11 mouse cellular contexts compared by ENCODE assay signal in the genomic region with DNA sequence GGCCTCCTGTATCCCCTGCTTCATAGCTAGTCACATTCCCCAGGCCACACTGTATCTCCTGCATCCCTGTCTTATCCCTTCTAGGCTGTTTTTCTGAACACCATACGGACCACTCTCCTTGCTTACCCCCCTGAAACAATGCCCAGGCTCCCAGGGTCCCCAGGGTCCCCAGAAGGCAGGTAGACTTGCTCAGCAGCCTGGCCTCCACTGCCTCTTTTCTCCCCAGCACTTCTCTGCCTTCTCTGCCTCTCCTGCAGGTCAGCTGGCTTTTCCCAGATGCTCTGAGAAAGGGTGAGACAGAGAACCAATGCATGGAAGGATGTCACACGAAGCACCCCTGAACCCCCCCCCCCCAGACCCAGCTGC. TPM values are rescaled to one million over a fixed set of nuclear protein-coding genes. Genes with fewer than 3 reads are reported as not detected.
DNase-seq lines count a peak whose midpoint lies in the region; ATAC-seq and TF ChIP-seq lines count a peak whose summit lies in the region.
"Had no signal": no experiment of that assay in that cellular context is flagged by ENCODE, and none has a peak within 500 bp of the region (broad histone marks: within the 10 kb centered on the region; RNA-seq: fewer than 3 reads in every experiment).

No protein-coding gene starts in this region.

- H3K9ac ChIP-seq in lung, embryonic 14.5 days = no peak overlapping the region
- peak overlapping the region; percentile 95 for H3K9ac ChIP-seq in hindbrain, embryonic 12.5 days
- peak overlapping the region; percentile 6; the same call in 1 of the 2 replicates for H3K9ac ChIP-seq in midbrain, embryonic 11.5 days (ENCODE audit: low read length)
- H3K9ac ChIP-seq: liver, embryonic 15.5 days had no signal

- TF ChIP-seq CTCF in lung, embryonic 14.5 days (IDR thresholded peaks at IDR 0.05; ENCODE audit: low read depth) = no peak
- TF ChIP-seq CTCF in lung, adult 2 months (IDR thresholded peaks at IDR 0.05; ENCODE audit: insufficient read depth, low read length) = no peak

- no peak overlapping the region for H3K27ac ChIP-seq in lung, embryonic 14.5 days (ENCODE audit: low read depth)
- H3K27ac ChIP-seq in hindbrain, embryonic 12.5 days = peak overlapping the region; percentile 98
- H3K27ac ChIP-seq in midbrain, embryonic 11.5 days (ENCODE audit: low read depth, low read length) = no peak overlapping the region
- H3K27ac ChIP-seq: kidney, postnatal 0 days; liver, embryonic 15.5 days had no signal

- H3K4me2 ChIP-seq in lung, embryonic 14.5 days = peak overlapping the region; percentile 95
- peak overlapping the region; percentile 67 for H3K4me2 ChIP-seq in hindbrain, embryonic 12.5 days (replicated peaks)
- peak overlapping the region; percentile 79 for H3K4me2 ChIP-seq in midbrain, embryonic 11.5 days
- H3K4me2 ChIP-seq: liver, embryonic 15.5 days had no signal

- H3K4me3 ChIP-seq in lung, embryonic 14.5 days (ENCODE audit: low read depth, low read length) = no peak overlapping the region
- peak overlapping the region; percentile 90 for H3K4me3 ChIP-seq in hindbrain, embryonic 12.5 days
- H3K4me3 ChIP-seq in midbrain, embryonic 11.5 days (ENCODE audit: low read depth, low read length) = peak overlapping the region; percentile 94; the same call in 1 of the 2 replicates
- no peak overlapping the region for H3K4me3 ChIP-seq in lung, adult 2 months (replicated peaks; ENCODE audit: extremely low read depth, low read depth, low read length)
- H3K4me3 ChIP-seq: liver, embryonic 15.5 days had no signal

- no peaks in the 10 kb centered on the region for H3K36me3 ChIP-seq in lung, embryonic 14.5 days (ENCODE audit: insufficient read depth)
- H3K36me3 ChIP-seq in hindbrain, embryonic 12.5 days = no peaks in the 10 kb centered on the region
- H3K36me3 ChIP-seq in midbrain, embryonic 11.5 days (ENCODE audit: control insufficient read depth, insufficient read depth, low read length) = no peaks in the 10 kb centered on the region
- H3K36me3 ChIP-seq: liver, embryonic 15.5 days had no signal

- no peak for ATAC-seq in lung, embryonic 14.5 days (ENCODE audit: insufficient read depth)
- ATAC-seq in hindbrain, embryonic 12.5 days (ENCODE audit: low FRiP score) = no peak
- no peak for ATAC-seq in midbrain, embryonic 11.5 days (ENCODE audit: low FRiP score)

- H3K4me1 ChIP-seq in lung, embryonic 14.5 days (ENCODE audit: insufficient read depth) = peaks cover under 1% of the 10 kb centered on the region; the same call in 1 of the 2 replicates
- peaks cover 59% of the 10 kb centered on the region for H3K4me1 ChIP-seq in hindbrain, embryonic 12.5 days
- peaks cover 15% of the 10 kb centered on the region for H3K4me1 ChIP-seq in midbrain, embryonic 11.5 days (ENCODE audit: control insufficient read depth, insufficient read depth, low read length)
- no peaks in the 10 kb centered on the region for H3K4me1 ChIP-seq in lung, adult 2 months (ENCODE audit: control insufficient read depth, insufficient read depth, low read length)
- H3K4me1 ChIP-seq: liver, embryonic 15.5 days had no signal

- H3K27me3 ChIP-seq in lung, embryonic 14.5 days (ENCODE audit: insufficient read depth, low read length) = peaks cover 58% of the 10 kb centered on the region
- H3K27me3 ChIP-seq in hindbrain, embryonic 12.5 days = peaks cover 9% of the 10 kb centered on the region; the same call in 1 of the 2 replicates
- H3K27me3 ChIP-seq in midbrain, embryonic 11.5 days (ENCODE audit: control insufficient read depth, insufficient read depth, low read length) = peaks cover 7% of the 10 kb centered on the region

- no peak for TF ChIP-seq POLR2A in lung, adult 2 months (IDR thresholded peaks at IDR 0.05; ENCODE audit: borderline replicate concordance, extremely low read depth, low read depth, low read length)

- no peak for DNase-seq in lung, embryonic 14.5 days
- DNase-seq in lung, adult 18-20 months = no peak
- DNase-seq in midbrain, embryonic 11.5 days (ENCODE audit: low spot score, missing footprints) = peak; percentile 87
- peak; percentile 46 for DNase-seq in thymus, postnatal 14 days
- no peak for DNase-seq in right cerebral cortex, adult 2 months (ENCODE audit: low spot score in 2 of 2)
- no peak for DNase-seq in heart, postnatal 25 days (ENCODE audit: low spot score)
- no peak for DNase-seq in lung, adult 2 months
- DNase-seq: gastrocnemius, postnatal 36 days had no signal

- H3K9me3 ChIP-seq in lung, embryonic 14.5 days (ENCODE audit: low read depth, low read length) = no peaks in the 10 kb centered on the region
- H3K9me3 ChIP-seq in hindbrain, embryonic 12.5 days (replicated peaks) = no peaks in the 10 kb centered on the region
- no peaks in the 10 kb centered on the region for H3K9me3 ChIP-seq in midbrain, embryonic 11.5 days (ENCODE audit: control insufficient read depth, low read length)
- H3K9me3 ChIP-seq: liver, embryonic 15.5 days had no signal

- 23% methylated on average over 2 of the region's 2 CpGs for WGBS in lung, embryonic 14.5 days
- WGBS in hindbrain, embryonic 12.5 days = 16% methylated on average over 2 of the region's 2 CpGs
- WGBS in midbrain, embryonic 11.5 days = 19% methylated on average over 2 of the region's 2 CpGs
- WGBS in lung, adult 2 months = 29% methylated on average over 2 of the region's 2 CpGs

- intact Hi-C loops in heart, postnatal 25 days (cut with DNase I) = no loop called here

RNA-seq across cellular contexts. Expression of a gene that starts 2.7 kb away (rescaled TPM):
- 4.0 and 4.4 TPM in 2 replicates for polyA plus RNA-seq in lung, embryonic 14.5 days (2014; fragmentation: Nextera tagmentation; extraction: Ambion mirVana)
- 25.9 and 37.1 TPM in 2 replicates for polyA plus RNA-seq in hindbrain, embryonic 12.5 days (2016; fragmentation: Nextera tagmentation; extraction: Ambion mirVana)
- 4.5 and 6.3 TPM in 2 replicates for polyA plus RNA-seq in midbrain, embryonic 11.5 days (2014; fragmentation: Nextera tagmentation; extraction: Ambion mirVana)
- 1 to 10 TPM; 1.1 to 1.6 TPM for total RNA-seq in heart, postnatal 25 days (2021)
- polyA plus RNA-seq in lung, adult 2 months (2012; rRNA removed) = 2.6 and 4.2 TPM in 2 replicates

Comparison
In these comparisons a context has a peak if more than half of its experiments do, and no peak if none do; other contexts are left out.
1. DNase-seq: peak in midbrain, embryonic 11.5 days (single experiment) and thymus, postnatal 14 days (single experiment); none in lung, embryonic 14.5 days (single experiment), lung, adult 18-20 months (0 of 2), right cerebral cortex, adult 2 months (0 of 2), heart, postnatal 25 days (single experiment) and lung, adult 2 months (single experiment).
2. H3K4me3 ChIP-seq: peak in hindbrain, embryonic 12.5 days (single experiment) and midbrain, embryonic 11.5 days (single experiment); none in lung, embryonic 14.5 days (single experiment) and lung, adult 2 months (single experiment).
3. Peak in every context shown above with its lines, with median percentiles within 50 percentile points of each other: H3K4me2 ChIP-seq.